Mouse (Mus musculus): ENCODE data around the gene Abca2. TPM values are rescaled to one million over a fixed set of nuclear protein-coding genes. Genes with fewer than 3 reads are reported as not detected.
A peak's percentile ranks its signal among the peaks of the same experiment; 100 is the strongest.

The Abca2 gene
- polyA plus RNA-seq, 1 experiment, result 7.5 TPM

- DNase-seq (ENCODE audit: low read depth, low spot score), result no peak
- 44% methylated on average over 17 of the region's 17 CpGs for WGBS
These were observed 5.7 kb upstream of the Abca2 start, which contains the start of gene Fut7 for GRCm38 (mm10) chr2:25422587-25423410. Gene Fut7 (plus strand): TSS chr2:25423267.

GRCm38 (mm10) chr2:25423626-25424025 lies 4.9 kb upstream of the Abca2 start:
- DNase-seq (ENCODE audit: low read depth, low spot score), result no peak
- WGBS, result 73% methylated on average over 1 of the region's 1 CpGs

DNA sequence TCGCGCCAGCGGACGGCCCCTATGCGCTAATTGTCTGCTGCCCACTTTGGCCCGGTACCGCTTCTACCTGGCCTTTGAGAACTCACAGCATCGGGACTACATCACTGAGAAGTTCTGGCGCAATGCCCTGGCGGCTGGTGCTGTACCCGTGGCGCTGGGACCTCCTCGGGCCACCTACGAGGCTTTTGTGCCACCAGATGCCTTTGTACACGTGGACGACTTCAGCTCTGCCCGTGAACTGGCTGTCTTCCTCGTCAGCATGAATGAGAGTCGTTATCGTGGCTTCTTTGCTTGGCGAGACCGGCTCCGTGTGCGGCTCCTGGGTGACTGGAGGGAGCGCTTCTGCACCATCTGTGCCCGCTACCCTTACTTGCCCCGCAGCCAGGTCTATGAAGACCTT lies 3.0 kb upstream of the Abca2 start:
- 50% methylated on average over 27 of the region's 27 CpGs for WGBS
- DNase-seq (ENCODE audit: low read depth, low spot score), result no peak

DNA sequence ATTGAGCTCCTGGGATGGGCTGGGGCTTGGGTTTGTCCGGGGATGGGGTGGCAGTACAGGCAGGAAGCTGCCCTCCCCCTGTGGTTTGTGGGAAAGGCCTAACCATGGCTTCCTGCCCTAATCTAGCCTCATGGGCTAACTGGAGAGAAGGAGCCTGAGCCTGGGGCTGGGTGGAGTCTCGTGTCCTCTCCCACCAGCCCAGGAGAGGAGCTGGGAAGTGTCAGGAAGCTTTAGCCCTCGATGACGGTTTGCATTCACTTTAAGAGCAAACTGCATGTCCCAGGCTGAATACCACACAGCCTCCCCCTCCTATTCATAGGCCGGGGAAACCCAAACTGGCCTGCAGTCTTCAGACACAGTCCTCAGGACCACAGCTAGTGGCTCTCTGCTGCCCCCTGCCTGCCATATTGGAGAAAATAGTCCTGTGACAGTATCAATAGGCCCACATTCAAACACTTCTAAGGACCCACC lies 1.7 kb upstream of the Abca2 start:
- no peak for DNase-seq (ENCODE audit: low read depth, low spot score)
- 38% methylated on average over 5 of the region's 5 CpGs for WGBS

GRCm38 (mm10) chr2:25427256-25427655 lies 1.2 kb upstream of the Abca2 start:
- WGBS, result 86% methylated on average over 5 of the region's 5 CpGs
- DNase-seq (ENCODE audit: low read depth, low spot score), result no peak

- WGBS, result 70% methylated on average over 5 of the region's 5 CpGs
- no peak for DNase-seq (ENCODE audit: low read depth, low spot score)
These were observed 1.1 kb downstream of the Abca2 start for GRCm38 (mm10) chr2:25429435-25430180.

- WGBS, result 88% methylated on average over 17 of the region's 17 CpGs
- no peak for DNase-seq (ENCODE audit: low read depth, low spot score)
These were observed 2.1 kb downstream of the Abca2 start for GRCm38 (mm10) chr2:25430395-25431233.

GRCm38 (mm10) chr2:25431308-25431855 lies 2.9 kb downstream of the Abca2 start:
- WGBS, result 85% methylated on average over 6 of the region's 6 CpGs
- no peak for DNase-seq (ENCODE audit: low read depth, low spot score)

GRCm38 (mm10) chr2:25432326-25433098 lies 4.0 kb downstream of the Abca2 start:
- no peak for DNase-seq (ENCODE audit: low read depth, low spot score)
- 81% methylated on average over 11 of the region's 11 CpGs for WGBS

GRCm38 (mm10) chr2:25433101-25433500 lies 4.6 kb downstream of the Abca2 start:
- DNase-seq (ENCODE audit: low read depth, low spot score), result no peak
- WGBS, result 90% methylated on average over 17 of the region's 17 CpGs

DNA sequence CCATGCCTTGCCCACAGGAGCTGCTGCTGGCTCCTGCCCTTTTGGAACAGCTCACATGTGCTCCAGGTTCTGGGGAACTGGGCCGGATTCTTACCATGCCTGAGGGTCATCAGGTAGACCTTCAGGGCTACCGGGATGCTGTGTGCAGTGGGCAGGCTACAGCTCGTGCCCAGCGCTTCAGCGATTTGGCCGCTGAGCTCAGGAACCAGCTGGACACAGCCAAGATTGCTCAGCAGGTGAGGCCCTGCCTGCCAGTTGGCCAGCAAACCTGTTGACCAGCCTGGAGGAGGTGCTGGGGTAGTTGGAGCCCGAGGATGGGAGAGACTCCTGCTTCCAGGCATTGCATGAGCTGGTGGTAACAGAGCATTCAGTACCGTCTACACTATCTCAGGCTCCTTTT lies 5.8 kb downstream of the Abca2 start:
- DNase-seq (ENCODE audit: low read depth, low spot score), result no peak
- WGBS, result 90% methylated on average over 8 of the region's 8 CpGs

GRCm38 (mm10) chr2:25436286-25436820 lies 7.8 kb downstream of the Abca2 start:
- 81% methylated on average over 10 of the region's 10 CpGs for WGBS

GRCm38 (mm10) chr2:25441067-25441466 lies 12.6 kb downstream of the Abca2 start:
- no peak for DNase-seq (ENCODE audit: low read depth, low spot score)
- 86% methylated on average over 20 of the region's 20 CpGs for WGBS

More at GRCm38 (mm10) chr2:25436286-25436820, 7.8 kb downstream of the Abca2 start:
- DNase-seq (ENCODE audit: low read depth, low spot score), result no peak

GRCm38 (mm10) chr2:25442682-25443081 lies 14.2 kb downstream of the Abca2 start:
- WGBS, result 88% methylated on average over 14 of the region's 14 CpGs
- DNase-seq (ENCODE audit: low read depth, low spot score), result no peak

- peak; percentile 28 for DNase-seq (ENCODE audit: low read depth, low spot score)
- 75% methylated on average over 8 of the region's 8 CpGs for WGBS
These were observed 22.5 kb downstream of the Abca2 start for GRCm38 (mm10) chr2:25450853-25451647.

- 70% methylated on average over 1 of the region's 1 CpGs for WGBS
- no peak for DNase-seq (ENCODE audit: low read depth, low spot score)
These were observed 24.4 kb downstream of the Abca2 start for GRCm38 (mm10) chr2:25452951-25453350.

GRCm38 (mm10) chr2:25456205-25456953 lies 27.9 kb downstream of the Abca2 start, which contains the start of gene Clic3:
Gene Clic3 (plus strand): TSS chr2:25456838.
- no peak for DNase-seq (ENCODE audit: low read depth, low spot score)
- WGBS, result 42% methylated on average over 14 of the region's 14 CpGs
